In genomic region chr6:135141451-135142147, GRCm38 (mm10) we compare ENCODE assay signal across 19 mouse cellular contexts. TPM values are rescaled to one million over a fixed set of nuclear protein-coding genes. Genes with fewer than 3 reads are reported as not detected.
A peak's percentile ranks its signal among the peaks of the same experiment; 100 is the strongest.
DNase-seq lines count a peak whose midpoint lies in the region; ATAC-seq and TF ChIP-seq lines count a peak whose summit lies in the region.
"Had no signal": no experiment of that assay in that cellular context is flagged by ENCODE, and none has a peak within 500 bp of the region (broad histone marks: within the 10 kb centered on the region; RNA-seq: fewer than 3 reads in every experiment).

No protein-coding gene starts in this region.

- H3K27ac ChIP-seq in intestine, embryonic 14.5 days (ENCODE audit: low read depth) = no peak overlapping the region
- H3K27ac ChIP-seq in intestine, postnatal 0 days (ENCODE audit: low read depth, low read length) = no peak overlapping the region
- H3K27ac ChIP-seq: kidney, embryonic 15.5 days had no signal

- no peaks in the 10 kb centered on the region for H3K36me3 ChIP-seq in intestine, embryonic 14.5 days (ENCODE audit: control insufficient read depth, insufficient read depth, low read length)
- peaks cover 7% of the 10 kb centered on the region for H3K36me3 ChIP-seq in intestine, postnatal 0 days (ENCODE audit: control insufficient read depth, insufficient read depth)
- H3K36me3 ChIP-seq: forebrain, embryonic 10.5 days; kidney, embryonic 15.5 days had no signal

- H3K27me3 ChIP-seq in intestine, embryonic 14.5 days (replicated peaks; ENCODE audit: control insufficient read depth, insufficient read depth, low read length) = no peaks in the 10 kb centered on the region
- no peaks in the 10 kb centered on the region for H3K27me3 ChIP-seq in intestine, postnatal 0 days (replicated peaks; ENCODE audit: control insufficient read depth, insufficient read depth, low read length)
- H3K27me3 ChIP-seq: CH12.LX; kidney, embryonic 15.5 days had no signal

- H3K9ac ChIP-seq in intestine, embryonic 14.5 days (ENCODE audit: low read length) = no peak overlapping the region
- no peak overlapping the region for H3K9ac ChIP-seq in intestine, postnatal 0 days (ENCODE audit: low read depth, low read length)
- H3K9ac ChIP-seq: kidney, embryonic 15.5 days had no signal

- H3K4me3 ChIP-seq in intestine, embryonic 14.5 days (ENCODE audit: low read depth, low read length) = no peak overlapping the region
- H3K4me3 ChIP-seq in intestine, postnatal 0 days (ENCODE audit: low read depth, low read length) = no peak overlapping the region
- H3K4me3 ChIP-seq: forebrain, embryonic 10.5 days; kidney, embryonic 15.5 days had no signal

- H3K9me3 ChIP-seq in intestine, embryonic 14.5 days (ENCODE audit: control insufficient read depth, low read length) = no peaks in the 10 kb centered on the region
- no peaks in the 10 kb centered on the region for H3K9me3 ChIP-seq in intestine, postnatal 0 days (ENCODE audit: control insufficient read depth)
- H3K9me3 ChIP-seq: forebrain, embryonic 10.5 days; kidney, embryonic 15.5 days had no signal

- no peak for TF ChIP-seq CTCF in intestine, postnatal 0 days (IDR thresholded peaks at IDR 0.05; ENCODE audit: low read depth)

- 57% methylated on average over 16 of the region's 16 CpGs for WGBS in intestine, embryonic 14.5 days
- 59% methylated on average over 16 of the region's 16 CpGs for WGBS in intestine, postnatal 0 days

- no peaks in the 10 kb centered on the region for H3K4me1 ChIP-seq in intestine, embryonic 14.5 days (replicated peaks; ENCODE audit: control insufficient read depth, insufficient read depth, low read length)
- H3K4me1 ChIP-seq in intestine, postnatal 0 days (replicated peaks; ENCODE audit: control insufficient read depth, insufficient read depth, low read length) = no peaks in the 10 kb centered on the region

- no peak for DNase-seq in intestine, embryonic 14.5 days (ENCODE audit: low spot score)
- peak; percentile 12 for DNase-seq in urinary bladder, postnatal 25 days (ENCODE audit: low spot score)
- no peak for DNase-seq in urinary bladder, postnatal 14 days (ENCODE audit: low spot score)
- DNase-seq in forelimb bud, embryonic 11.5 days (ENCODE audit: low read depth, low spot score) = peak; percentile 24
- no peak for DNase-seq in layer of hippocampus, adult 8-10 months (ENCODE audit: low spot score in 2 of 2)
- DNase-seq: adrenal gland, postnatal 14 days; cerebellum, adult 11-12 months; embryo, embryonic 11 days; gastrocnemius, postnatal 25 days; lung, postnatal 14 days; thymus, postnatal 36 days had no signal

- no peak overlapping the region for H3K4me2 ChIP-seq in intestine, embryonic 14.5 days (ENCODE audit: low read length)
- no peak overlapping the region for H3K4me2 ChIP-seq in intestine, postnatal 0 days (replicated peaks; ENCODE audit: low read depth)
- H3K4me2 ChIP-seq: kidney, embryonic 15.5 days; liver, embryonic 11.5 days had no signal

- 0 out of 2 replicates have a peak, but pooled peaks have one; percentile 4 for ATAC-seq in intestine, embryonic 14.5 days (replicated peaks; ENCODE audit: low FRiP score, low TSS enrichment, low read depth)
- no peak for ATAC-seq in intestine, postnatal 0 days
- ATAC-seq in erythroblast, adult 5-6 weeks (replicated peaks; ENCODE audit: low FRiP score, poor library complexity, severe bottlenecking) = no peak

RNA-seq across cellular contexts. Expression of gene Gprc5d, which starts 23.5 kb away (rescaled TPM):
- polyA plus RNA-seq in intestine, embryonic 14.5 days (2014; fragmentation: Nextera tagmentation; extraction: Ambion mirVana) = not detected in 2 replicates
- polyA plus RNA-seq in intestine, postnatal 0 days (2015; fragmentation: Nextera tagmentation; extraction: Ambion mirVana) = not detected in 2 replicates
- total RNA-seq in layer of hippocampus, adult 8-10 months (2022) = under 1 TPM in 2 of 4 experiments, not detected in 2; 0.25 to 0.47 TPM
- total RNA-seq in erythroblast, adult 5-6 weeks (2015; ENCODE audit: low replicate concordance) = not detected in 2 replicates
- total RNA-seq in erythroblast, adult 5-6 weeks (2017; ENCODE audit: low replicate concordance) = not detected in 2 replicates
- total RNA-seq: adrenal gland, postnatal 14 days; CH12.LX; gastrocnemius, postnatal 25 days; layer of hippocampus, postnatal 10 days had no signal
- polyA plus RNA-seq: forebrain, embryonic 10.5 days; heart, embryonic 16.5 days; kidney, embryonic 15.5 days had no signal

RNA-seq across cellular contexts. Expression of gene Fam234b, which starts 56.2 kb away (rescaled TPM):
- 40.8 and 42.4 TPM in 2 replicates for polyA plus RNA-seq in intestine, embryonic 14.5 days (2014; fragmentation: Nextera tagmentation; extraction: Ambion mirVana)
- 20.9 and 21.7 TPM in 2 replicates for polyA plus RNA-seq in intestine, postnatal 0 days (2015; fragmentation: Nextera tagmentation; extraction: Ambion mirVana)
- total RNA-seq in layer of hippocampus, adult 8-10 months (2022) = 100 to 1,000 TPM; 137 to 162 (median 153) TPM
- 96.6 and 108 TPM in 2 replicates for total RNA-seq in erythroblast, adult 5-6 weeks (2015; ENCODE audit: low replicate concordance)
- 155 and 168 TPM in 2 replicates for total RNA-seq in erythroblast, adult 5-6 weeks (2017; ENCODE audit: low replicate concordance)

RNA-seq across cellular contexts. Expression of gene Hebp1, which starts 56.2 kb away (rescaled TPM):
- 13.9 and 14.7 TPM in 2 replicates for polyA plus RNA-seq in intestine, embryonic 14.5 days (2014; fragmentation: Nextera tagmentation; extraction: Ambion mirVana)
- 62.8 and 78.9 TPM in 2 replicates for polyA plus RNA-seq in intestine, postnatal 0 days (2015; fragmentation: Nextera tagmentation; extraction: Ambion mirVana)
- 10 to 100 TPM; 69.4 to 91.3 (median 78.1) TPM for total RNA-seq in layer of hippocampus, adult 8-10 months (2022)
- total RNA-seq in erythroblast, adult 5-6 weeks (2015; ENCODE audit: low replicate concordance) = 72.1 and 87.8 TPM in 2 replicates
- 143 and 274 TPM in 2 replicates for total RNA-seq in erythroblast, adult 5-6 weeks (2017; ENCODE audit: low replicate concordance)
- total RNA-seq: CH12.LX had no signal

Comparison
In these comparisons a context has a peak if more than half of its experiments do, and no peak if none do; other contexts are left out.
1. DNase-seq: peak in urinary bladder, postnatal 25 days (single experiment) and forelimb bud, embryonic 11.5 days (single experiment); none in intestine, embryonic 14.5 days (single experiment), urinary bladder, postnatal 14 days (single experiment) and layer of hippocampus, adult 8-10 months (0 of 2).